Mouse (Mus musculus) embryonic facial prominence, embryonic 10.5 days (tissue): ENCODE measurements at regions not wholly inside any gene's neighbourhood (a gene's known extent, or its start where the extent isn't known, plus 50 kb on each side); places are given as distances from the start of the nearest gene placed in this dataset.

Experiments used
- DNase-seq: peaks from one replicate; pipeline ENCODE4 v3.0.0-alpha.2; 2017; ENCODE audit warnings: low spot score
- H3K27ac ChIP-seq: fragments of 300-500 bp; sonication (generic); replicated peaks from 2 replicates; pipeline ENCODE4 v1.5.1; 2016; ENCODE audit warnings: mild to moderate bottlenecking
- H3K27me3 ChIP-seq: fragments of 300-500 bp; sonication (generic); replicated peaks from 2 replicates; pipeline ENCODE4 v1.6.1; 2016; ENCODE audit warnings: low read depth, mild to moderate bottlenecking; ENCODE audit not compliant: poor library complexity, severe bottlenecking
- H3K36me3 ChIP-seq: fragments of 300-500 bp; sonication (generic); replicated peaks from 2 replicates; pipeline ENCODE4 v1.6.1; 2016; ENCODE audit warnings: mild to moderate bottlenecking, moderate library complexity
- H3K4me1 ChIP-seq: fragments of 300-500 bp; sonication (generic); 2 replicates; pipeline ENCODE4 v1.6.1; 2016
- H3K4me3 ChIP-seq: fragments of 300-500 bp; sonication (generic); 2 replicates; pipeline ENCODE4 v1.5.1; 2016; ENCODE audit warnings: mild to moderate bottlenecking, moderate library complexity
- H3K9me3 ChIP-seq: fragments of 300-500 bp; sonication (generic); 2 replicates; pipeline ENCODE4 v1.6.1; 2016; ENCODE audit warnings: mild to moderate bottlenecking
- WGBS: fragments of 180-500 bp; shearing (Covaris S2); methylation state at CpG from one replicate; pipeline ENCODE4 v1.1.7; 2016; 5-methylcytosine and 5-hydroxymethylcytosine counted together

DNA sequence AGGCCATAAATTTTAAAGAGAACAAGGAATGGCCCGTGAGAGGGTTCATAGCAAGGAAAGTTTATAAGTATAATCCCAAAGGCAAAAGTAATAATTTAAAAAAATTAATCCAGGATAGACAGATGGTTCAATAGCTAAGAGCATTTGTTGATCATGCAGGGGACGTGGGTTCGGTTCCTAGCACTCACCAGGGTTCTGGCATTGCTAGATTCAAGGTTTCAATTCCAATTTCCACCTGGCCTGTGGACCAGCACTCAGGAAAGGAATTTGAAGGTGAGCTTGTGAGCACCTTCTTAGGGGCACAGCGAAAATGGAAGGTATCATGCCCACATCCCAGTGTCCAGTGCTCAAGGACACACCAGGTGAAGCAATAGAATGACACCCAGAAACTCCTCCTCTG is 278.2 kb downstream of the Cbln4 start:
- no peak for DNase-seq
- peaks cover 9% of the 10 kb centered on the region; the same call in 1 of the 2 replicates for H3K4me1 ChIP-seq
- no peaks in the 10 kb centered on the region for H3K36me3 ChIP-seq
- H3K27me3 ChIP-seq: no peaks in the 10 kb centered on the region
- H3K27ac ChIP-seq: no peak overlapping the region
- no peak overlapping the region for H3K4me3 ChIP-seq
- WGBS: 92% methylated on average over 4 of the region's 4 CpGs
- no peaks in the 10 kb centered on the region for H3K9me3 ChIP-seq

DNA sequence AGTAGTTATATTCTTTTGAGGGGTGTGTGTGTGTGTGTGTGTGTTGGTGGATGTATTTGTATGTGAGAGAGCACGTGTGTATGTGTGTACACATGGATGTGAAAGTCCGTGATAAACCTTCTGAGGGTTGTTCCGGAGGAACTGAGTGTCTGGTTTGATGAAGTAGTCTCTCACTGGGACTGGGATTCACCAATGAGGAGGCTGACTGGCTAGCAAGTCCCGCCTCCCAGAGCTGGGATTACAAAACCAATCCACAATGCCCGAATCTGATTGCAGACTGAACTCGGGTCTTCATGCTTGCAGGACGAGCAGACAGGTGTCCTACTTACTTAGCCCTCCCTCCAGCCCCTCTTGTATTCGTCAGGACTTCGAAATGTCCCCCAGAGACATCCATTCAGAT is 289.8 kb downstream of the Cbln4 start:
- H3K36me3 ChIP-seq: no peaks in the 10 kb centered on the region
- H3K27ac ChIP-seq: no peak overlapping the region
- no peak overlapping the region for H3K4me3 ChIP-seq
- no peaks in the 10 kb centered on the region for H3K9me3 ChIP-seq
- H3K27me3 ChIP-seq: no peaks in the 10 kb centered on the region
- no peak for DNase-seq
- H3K4me1 ChIP-seq: no peaks in the 10 kb centered on the region
- WGBS: 78% methylated on average over 9 of the region's 9 CpGs

DNA sequence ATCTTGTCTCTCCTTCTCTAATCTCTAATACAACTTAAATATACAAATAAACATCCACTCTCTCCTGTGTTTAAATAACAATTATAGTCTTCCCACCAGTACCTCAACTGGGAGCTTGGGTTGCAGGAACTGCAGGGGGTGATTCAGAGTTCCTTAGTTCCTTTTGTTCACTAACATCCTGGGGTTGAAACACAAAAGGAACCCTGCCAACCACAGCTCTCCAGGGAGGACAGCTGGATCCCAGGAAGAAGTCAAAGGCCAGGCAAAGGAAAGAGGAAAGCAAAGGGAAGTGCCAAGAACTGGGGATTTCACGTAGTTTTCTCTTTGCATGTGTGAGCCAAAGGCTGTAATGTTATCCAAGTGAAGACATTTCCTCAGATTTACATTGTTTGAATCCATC is 296.1 kb downstream of the Cbln4 start:
- Histone ChIP-seq H3K27me3 (no peaks in the 10 kb centered on the region), H3K9me3 (no peaks in the 10 kb centered on the region), H3K4me3 (no peak overlapping the region), H3K36me3 (no peaks in the 10 kb centered on the region), H3K4me1 (peaks cover 4% of the 10 kb centered on the region; the same call in 1 of the 2 replicates), H3K27ac (no peak overlapping the region)
- DNase-seq: no peak
- 14% methylated on average over 1 of the region's 1 CpGs for WGBS

DNA sequence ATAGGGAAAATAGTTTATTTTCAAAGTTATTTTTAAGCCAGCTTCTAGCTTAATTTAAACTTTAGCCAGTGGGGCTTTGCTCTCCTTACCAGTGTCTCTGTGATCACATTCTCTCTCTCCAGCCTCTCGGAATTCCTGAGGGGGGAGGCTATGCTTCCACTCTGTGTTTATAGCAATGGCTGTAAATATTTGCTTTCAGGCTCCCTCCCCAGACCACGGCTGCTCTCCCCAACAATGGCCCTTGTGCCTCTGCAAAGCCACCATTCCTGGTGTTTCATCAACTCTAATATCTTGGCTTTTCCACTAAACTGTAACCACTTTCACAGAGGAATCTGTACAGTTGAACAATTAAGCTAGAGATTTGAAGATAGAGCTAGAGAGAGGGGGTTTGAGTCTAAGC is 300.2 kb downstream of the Cbln4 start:
- Histone ChIP-seq H3K4me3 (no peak overlapping the region), H3K36me3 (no peaks in the 10 kb centered on the region), H3K9me3 (no peaks in the 10 kb centered on the region), H3K27ac (no peak overlapping the region), H3K4me1 (peaks cover 4% of the 10 kb centered on the region; the same call in 1 of the 2 replicates), H3K27me3 (no peaks in the 10 kb centered on the region)
- peak; percentile 26 for DNase-seq
- WGBS: 11% methylated on average over 2 of the region's 2 CpGs

DNA sequence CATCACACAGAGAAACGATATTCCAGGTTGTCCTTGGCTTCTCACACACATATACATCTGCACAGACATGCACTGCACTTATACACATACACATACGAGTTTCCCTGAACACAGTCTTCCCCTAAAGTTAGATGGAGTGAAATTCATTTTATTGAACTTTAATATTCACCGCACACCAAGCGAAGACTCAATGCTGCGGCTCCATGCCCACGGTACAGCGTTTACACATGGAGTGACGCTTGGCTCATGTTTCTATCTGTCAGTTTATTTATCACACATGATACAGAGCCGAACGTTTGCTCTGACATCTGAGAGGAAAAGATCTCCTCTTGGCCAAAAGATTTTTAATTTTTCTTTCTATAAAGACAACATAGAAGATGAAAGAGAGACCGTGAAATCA is 300.6 kb downstream of the Cbln4 start:
- no peaks in the 10 kb centered on the region for H3K36me3 ChIP-seq
- 71% methylated on average over 11 of the region's 11 CpGs for WGBS
- peaks cover 4% of the 10 kb centered on the region; the same call in 1 of the 2 replicates for H3K4me1 ChIP-seq
- H3K27ac ChIP-seq: no peak overlapping the region
- no peaks in the 10 kb centered on the region for H3K9me3 ChIP-seq
- no peak overlapping the region for H3K4me3 ChIP-seq
- no peaks in the 10 kb centered on the region for H3K27me3 ChIP-seq
- DNase-seq: no peak

DNA sequence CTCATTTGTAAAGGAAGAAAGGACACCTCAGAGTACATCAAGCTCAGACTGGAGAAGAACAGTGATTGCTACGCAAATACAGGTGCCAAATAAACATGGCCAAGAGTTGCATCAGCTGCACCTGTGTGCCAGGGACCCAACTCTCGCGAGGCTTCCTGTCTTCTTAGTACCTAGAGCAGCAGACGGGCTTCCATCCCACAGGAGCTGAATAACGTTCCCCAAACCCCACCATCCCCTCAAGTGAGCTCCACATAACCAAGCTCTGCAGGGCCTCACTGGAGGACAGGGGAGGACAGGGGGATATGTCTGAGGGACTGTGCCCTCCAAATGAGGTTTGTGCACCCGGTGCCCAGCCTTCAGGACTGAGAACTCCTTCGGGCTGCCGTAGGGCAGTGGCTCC is 305.5 kb downstream of the Cbln4 start:
- H3K4me3 ChIP-seq: no peak overlapping the region
- 90% methylated on average over 8 of the region's 8 CpGs for WGBS
- H3K27me3 ChIP-seq: no peaks in the 10 kb centered on the region
- H3K27ac ChIP-seq: no peak overlapping the region
- H3K4me1 ChIP-seq: peaks cover 3% of the 10 kb centered on the region; the same call in 1 of the 2 replicates
- no peaks in the 10 kb centered on the region for H3K9me3 ChIP-seq
- H3K36me3 ChIP-seq: no peaks in the 10 kb centered on the region
- DNase-seq: no peak

DNA sequence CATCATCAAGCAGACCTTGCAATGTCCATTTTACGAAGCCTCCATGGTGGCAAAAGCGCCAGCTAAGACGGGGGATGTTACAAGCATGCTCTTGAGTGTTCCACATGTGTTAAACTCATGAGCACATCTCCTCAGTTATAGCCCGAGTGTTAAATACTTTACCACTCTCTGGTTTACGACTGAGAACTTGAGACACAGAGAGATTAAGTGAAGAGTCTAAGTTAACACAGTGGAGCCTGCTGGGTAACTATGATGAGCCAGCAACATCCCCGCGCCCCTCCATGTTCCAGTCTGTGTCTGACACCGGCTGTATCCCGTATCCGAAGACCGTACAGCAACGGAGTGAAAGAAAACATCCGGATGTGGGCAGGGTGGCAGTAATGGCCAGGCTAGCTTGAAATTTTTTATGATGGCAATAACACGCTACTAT is 308.2 kb downstream of the Cbln4 start:
- H3K27me3 ChIP-seq: no peaks in the 10 kb centered on the region
- DNase-seq: no peak
- 86% methylated on average over 14 of the region's 14 CpGs for WGBS
- H3K36me3 ChIP-seq: no peaks in the 10 kb centered on the region
- no peak overlapping the region for H3K4me3 ChIP-seq
- H3K9me3 ChIP-seq: no peaks in the 10 kb centered on the region
- peaks cover 5% of the 10 kb centered on the region; the same call in 1 of the 2 replicates for H3K4me1 ChIP-seq
- no peak overlapping the region for H3K27ac ChIP-seq

DNA sequence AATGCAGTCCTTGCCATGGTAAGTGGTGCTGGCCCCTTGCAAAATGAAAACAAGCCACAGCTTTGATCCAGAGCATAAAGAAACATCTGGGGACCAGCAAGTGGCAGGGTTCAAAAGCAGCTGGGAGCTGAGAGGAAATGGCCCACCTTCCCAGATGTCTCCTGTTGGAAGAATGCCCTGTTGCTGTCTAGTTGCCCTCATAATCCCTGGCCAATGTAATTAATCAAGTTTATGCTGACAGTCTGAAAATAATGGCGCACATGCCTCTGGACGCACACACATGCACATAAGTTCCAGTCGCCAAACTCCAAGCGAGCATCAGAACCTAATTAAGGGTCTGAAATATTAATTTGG is 308.7 kb downstream of the Cbln4 start:
- DNase-seq: peak; percentile 19
- peaks cover 5% of the 10 kb centered on the region; the same call in 1 of the 2 replicates for H3K4me1 ChIP-seq
- no peak overlapping the region for H3K27ac ChIP-seq
- no peaks in the 10 kb centered on the region for H3K36me3 ChIP-seq
- H3K4me3 ChIP-seq: no peak overlapping the region
- no peaks in the 10 kb centered on the region for H3K9me3 ChIP-seq
- WGBS: 88% methylated on average over 4 of the region's 4 CpGs
- no peaks in the 10 kb centered on the region for H3K27me3 ChIP-seq

DNA sequence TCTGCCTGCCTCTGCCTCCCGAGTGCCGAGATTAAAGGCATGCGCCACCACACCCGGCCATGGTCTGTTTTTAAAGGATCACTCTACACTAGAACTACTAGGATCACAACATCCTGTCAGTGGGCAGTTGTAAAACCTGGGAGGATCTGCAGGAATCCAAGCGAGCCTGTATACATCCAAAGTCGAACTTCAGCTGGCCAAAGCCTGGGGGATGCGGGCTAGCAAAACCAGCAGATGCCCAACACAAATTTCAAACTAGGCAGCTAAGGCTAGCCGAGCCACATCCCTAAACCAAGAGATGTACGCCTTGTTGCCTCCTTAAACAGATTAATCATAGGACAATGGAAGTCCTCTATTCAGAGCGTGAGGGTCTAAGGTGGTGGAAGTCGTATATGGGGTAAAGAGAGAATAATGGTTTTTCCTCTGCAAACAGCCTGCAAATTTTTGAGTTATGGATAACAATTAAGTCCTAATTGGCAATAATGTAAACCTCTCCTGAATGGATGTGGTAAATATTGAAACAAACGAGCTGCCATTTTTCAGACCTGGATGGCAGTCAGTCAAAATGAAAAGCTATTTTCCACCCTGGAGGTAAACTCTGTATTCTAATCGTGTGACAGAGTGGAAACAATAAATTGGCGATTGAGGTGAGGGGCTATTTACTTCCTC is 309.2 kb downstream of the Cbln4 start:
- no peak for DNase-seq
- WGBS: 83% methylated on average over 14 of the region's 14 CpGs
- H3K27me3 ChIP-seq: no peaks in the 10 kb centered on the region
- H3K4me1 ChIP-seq: peaks cover 5% of the 10 kb centered on the region; the same call in 1 of the 2 replicates
- H3K4me3 ChIP-seq: no peak overlapping the region
- no peak overlapping the region for H3K27ac ChIP-seq
- H3K36me3 ChIP-seq: no peaks in the 10 kb centered on the region
- no peaks in the 10 kb centered on the region for H3K9me3 ChIP-seq

DNA sequence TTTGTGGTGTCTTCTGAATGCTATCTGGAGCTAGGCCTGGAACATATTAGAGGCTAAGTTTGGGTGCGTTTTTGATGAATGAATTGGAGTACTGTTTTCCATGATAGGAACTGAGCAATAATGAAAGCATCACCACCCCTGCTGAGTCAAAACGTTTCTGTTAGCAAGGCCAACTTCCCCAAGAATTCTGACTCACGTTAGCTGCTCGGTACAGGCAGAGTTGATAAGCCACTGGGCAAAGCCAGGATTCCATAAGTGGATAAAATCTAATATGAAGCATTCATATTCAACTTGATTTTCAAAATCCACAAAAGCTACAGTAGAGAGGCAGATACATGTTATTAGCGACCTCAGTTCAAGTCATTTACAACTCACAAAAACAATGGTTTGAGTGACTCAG is 324.0 kb downstream of the Cbln4 start:
- Histone ChIP-seq H3K4me1 (no peaks in the 10 kb centered on the region), H3K9me3 (no peaks in the 10 kb centered on the region), H3K4me3 (no peak overlapping the region), H3K27ac (no peak overlapping the region), H3K36me3 (no peaks in the 10 kb centered on the region), H3K27me3 (no peaks in the 10 kb centered on the region)
- 73% methylated on average over 5 of the region's 5 CpGs for WGBS
- no peak for DNase-seq

DNA sequence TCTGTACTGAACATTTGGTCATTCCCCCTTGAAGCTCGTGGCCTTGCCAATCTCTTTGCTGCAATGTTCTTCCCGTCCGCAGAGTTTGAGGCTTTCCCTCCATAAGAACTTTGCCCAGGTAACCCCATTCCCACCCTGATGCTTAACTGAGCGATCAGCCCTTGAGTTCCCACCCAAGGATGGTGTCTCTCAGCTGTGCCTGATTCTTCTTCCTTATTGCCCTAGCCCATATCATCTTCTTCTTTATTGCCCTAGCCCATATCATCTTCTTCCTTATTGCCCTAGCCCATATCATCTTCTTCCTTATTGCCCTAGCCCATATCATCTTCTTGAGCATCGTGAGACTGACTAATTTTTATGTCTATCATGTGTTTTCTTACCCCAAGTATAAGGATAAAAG is 324.4 kb downstream of the Cbln4 start:
- H3K27ac ChIP-seq: no peak overlapping the region
- DNase-seq: no peak
- no peaks in the 10 kb centered on the region for H3K9me3 ChIP-seq
- no peaks in the 10 kb centered on the region for H3K27me3 ChIP-seq
- no peak overlapping the region for H3K4me3 ChIP-seq
- H3K36me3 ChIP-seq: no peaks in the 10 kb centered on the region
- H3K4me1 ChIP-seq: no peaks in the 10 kb centered on the region
- 88% methylated on average over 5 of the region's 5 CpGs for WGBS

DNA sequence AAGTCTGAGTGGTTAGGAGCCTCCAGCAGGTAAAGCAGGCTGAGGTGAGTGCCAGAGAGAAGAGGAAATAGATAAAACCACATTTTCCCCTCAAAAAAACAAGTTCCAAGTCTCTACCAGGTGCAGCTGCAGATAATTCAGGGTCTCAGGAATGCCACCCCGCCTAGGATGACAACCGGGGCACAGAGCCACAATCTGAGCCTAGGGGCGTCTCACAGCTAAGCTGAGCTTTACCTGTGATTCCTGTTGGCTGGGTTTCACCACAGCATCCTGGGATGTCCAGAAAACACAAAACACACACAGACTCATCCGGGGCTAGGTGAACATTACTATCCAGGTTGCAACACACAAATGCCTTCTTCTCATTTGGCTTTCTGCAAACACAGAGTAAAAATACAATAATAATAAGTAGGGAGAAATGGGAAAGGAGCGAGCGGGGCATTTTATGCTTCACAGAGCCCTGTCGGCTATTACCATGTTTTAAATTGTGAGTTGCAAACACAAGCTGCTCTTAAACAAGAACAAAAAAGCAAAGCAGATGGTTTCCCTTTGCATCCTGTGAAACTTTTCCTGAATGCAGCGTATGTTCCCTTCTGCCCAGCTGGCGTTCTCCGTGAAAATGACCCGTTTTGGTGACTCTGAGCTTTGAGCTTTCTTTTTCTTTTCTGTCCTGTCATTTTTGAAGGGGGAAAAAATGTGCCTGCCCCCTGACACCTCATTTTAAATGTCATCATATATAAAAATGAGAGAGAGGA is 330.3 kb downstream of the Cbln4 start:
- Histone ChIP-seq H3K4me3 (no peak overlapping the region), H3K27me3 (no peaks in the 10 kb centered on the region), H3K36me3 (no peaks in the 10 kb centered on the region), H3K9me3 (no peaks in the 10 kb centered on the region), H3K27ac (no peak overlapping the region), H3K4me1 (no peaks in the 10 kb centered on the region)
- no peak for DNase-seq
- 81% methylated on average over 11 of the region's 11 CpGs for WGBS

DNA sequence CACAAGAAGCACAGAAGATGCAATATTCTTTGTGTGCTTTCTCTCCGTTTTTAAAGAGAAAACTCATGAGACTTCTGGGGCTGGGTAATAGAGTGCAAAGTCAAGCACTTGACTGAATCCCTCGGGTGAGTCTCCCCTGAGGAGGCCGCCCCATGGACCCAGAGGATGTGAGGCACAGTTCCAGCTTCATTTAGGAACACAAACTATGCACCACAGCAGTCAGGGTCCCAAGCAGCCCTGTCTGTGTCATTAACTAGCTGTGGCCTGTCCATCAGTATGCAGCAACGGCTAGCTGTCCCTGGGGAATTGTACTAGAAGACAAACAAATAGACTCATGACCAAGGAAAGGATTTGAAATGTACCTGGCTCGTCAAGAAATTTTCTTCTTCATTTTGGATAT is 349.7 kb downstream of the Cbln4 start:
- H3K4me3 ChIP-seq: no peak overlapping the region
- H3K36me3 ChIP-seq: no peaks in the 10 kb centered on the region
- H3K9me3 ChIP-seq: no peaks in the 10 kb centered on the region
- H3K27me3 ChIP-seq: no peaks in the 10 kb centered on the region
- 85% methylated on average over 5 of the region's 5 CpGs for WGBS
- H3K4me1 ChIP-seq: peaks cover 20% of the 10 kb centered on the region
- no peak for DNase-seq
- H3K27ac ChIP-seq: no peak overlapping the region
